Mouse (Mus musculus) left cerebral cortex, postnatal 4 days (tissue): ENCODE measurements at regions not wholly inside any gene's neighbourhood (a gene's known extent, or its start where the extent isn't known, plus 50 kb on each side); places are given as distances from the start of the nearest gene placed in this dataset.

Experiments used
- DNase-seq: peaks from one replicate; pipeline ENCODE4 v3.0.0-alpha.2; 2022
- intact Hi-C: fragments of 180-260 bp; cut with DNase I; formaldehyde crosslinking; loops from one replicate; pipeline ENCODE4 v1.15.1; 2025

- no peak for DNase-seq
Observed at GRCm38 (mm10) chr9:63896073-63896807, 125.6 kb downstream of the Smad6 start.

GRCm38 (mm10) chr9:63892235-63892971 lies 129.5 kb downstream of the Smad6 start:
- DNase-seq, result no peak
- intact Hi-C loops, result no loop called here

More at GRCm38 (mm10) chr9:63896073-63896807, 125.6 kb downstream of the Smad6 start:
- intact Hi-C loops, result no loop called here

DNA sequence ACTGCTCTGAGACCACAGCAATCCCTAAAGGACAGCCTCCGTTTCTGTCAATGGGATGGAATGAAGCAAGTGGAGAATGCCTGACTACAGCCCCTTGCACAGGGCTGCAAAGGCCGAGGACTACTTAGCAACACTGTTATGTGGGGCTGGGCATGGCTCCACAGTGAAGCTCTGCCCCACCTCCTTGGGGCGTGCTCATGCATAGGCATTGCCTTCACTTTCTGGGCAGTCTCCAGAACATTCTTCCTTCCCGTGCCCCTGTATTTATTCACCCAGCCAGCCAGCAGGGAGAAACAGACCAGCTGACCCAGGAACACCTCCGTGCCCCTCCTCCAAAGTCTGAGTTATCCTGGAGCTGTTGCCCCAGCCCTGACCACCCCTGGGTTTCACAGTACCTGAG lies 131.1 kb downstream of the Smad6 start:
- intact Hi-C loops, result no loop called here
- no peak for DNase-seq

GRCm38 (mm10) chr9:63889570-63889969 lies 131.8 kb upstream of the Smad3 start:
- DNase-seq, result no peak
- intact Hi-C loops, result no loop called here

GRCm38 (mm10) chr9:63884971-63885370 lies 127.2 kb upstream of the Smad3 start:
- intact Hi-C loops, result no loop called here
- DNase-seq, result peak; percentile 35

DNA sequence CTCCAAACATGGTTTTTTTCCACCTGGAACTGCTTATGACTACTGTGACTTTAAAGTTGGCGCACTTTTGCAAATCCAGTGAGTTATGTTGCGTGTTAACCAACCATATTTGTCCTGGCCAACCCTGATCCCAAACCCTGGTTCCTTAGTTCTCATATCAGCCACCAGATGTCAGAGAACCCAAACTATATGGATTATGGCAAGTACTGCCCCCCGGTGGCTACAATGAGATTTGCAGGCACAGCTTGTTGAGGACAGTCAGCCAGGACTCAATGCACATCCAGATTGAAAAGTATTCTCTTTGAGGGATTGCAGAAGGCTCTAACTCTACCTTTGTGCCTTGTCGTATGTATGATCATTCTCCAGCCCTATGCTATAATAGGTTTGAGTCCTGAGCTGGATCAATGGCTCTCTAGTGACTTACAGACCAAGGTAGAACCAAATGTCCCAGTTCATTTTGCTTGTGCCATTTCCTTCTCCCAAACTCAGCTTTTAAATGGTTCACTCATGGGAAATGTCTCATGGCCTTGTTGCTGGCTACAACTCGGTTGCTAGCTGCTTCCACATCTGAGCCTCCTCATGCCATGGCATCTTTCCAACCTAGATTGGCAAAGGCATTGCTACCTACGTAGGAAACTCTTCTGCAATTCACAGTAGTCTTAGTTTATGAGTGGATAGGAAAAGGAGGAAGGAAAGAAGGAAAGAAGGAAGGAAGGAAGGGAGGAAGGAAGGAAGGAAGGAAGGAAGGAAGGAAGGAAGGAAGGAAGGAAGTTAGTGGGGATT lies 126.1 kb upstream of the Smad3 start:
- intact Hi-C loops, result no loop called here
- DNase-seq, result peak; percentile 31

- intact Hi-C loops, result no loop called here
- no peak for DNase-seq
Observed at GRCm38 (mm10) chr9:63881692-63882091, 123.9 kb upstream of the Smad3 start.

GRCm38 (mm10) chr9:63881261-63881563 lies 123.4 kb upstream of the Smad3 start:
- DNase-seq, result peak; percentile 37
- intact Hi-C loops, result no loop called here

GRCm38 (mm10) chr9:63880487-63881260 lies 122.9 kb upstream of the Smad3 start:
- DNase-seq, result no peak
- intact Hi-C loops, result no loop called here

- peak; percentile 27 for DNase-seq
- intact Hi-C loops, result no loop called here
Observed at GRCm38 (mm10) chr9:63879710-63880428, 122.1 kb upstream of the Smad3 start.

GRCm38 (mm10) chr9:63877864-63878263 lies 120.1 kb upstream of the Smad3 start:
- intact Hi-C loops, result no loop called here
- DNase-seq, result no peak

DNA sequence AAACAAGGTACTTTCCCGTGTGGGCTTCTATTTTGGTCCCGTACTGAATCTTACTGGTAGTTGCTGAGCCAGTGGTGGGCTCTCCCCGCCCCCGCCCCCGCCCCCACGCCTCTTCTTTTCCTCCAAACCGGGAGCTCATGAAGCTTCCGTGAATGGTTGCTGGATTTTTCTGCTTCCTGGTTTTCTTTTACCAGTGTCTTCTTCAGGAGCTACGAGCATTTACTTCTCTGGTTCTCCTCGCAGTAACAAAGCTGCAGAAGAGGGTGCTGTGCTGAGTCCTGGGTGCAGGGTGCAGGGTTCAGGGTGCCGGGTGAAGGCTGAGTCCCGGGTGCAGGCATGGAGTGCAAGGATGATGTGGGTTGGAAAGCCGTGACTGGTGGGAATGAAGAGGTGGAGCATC lies 119.1 kb upstream of the Smad3 start:
- intact Hi-C loops, result no loop called here
- DNase-seq, result no peak

DNA sequence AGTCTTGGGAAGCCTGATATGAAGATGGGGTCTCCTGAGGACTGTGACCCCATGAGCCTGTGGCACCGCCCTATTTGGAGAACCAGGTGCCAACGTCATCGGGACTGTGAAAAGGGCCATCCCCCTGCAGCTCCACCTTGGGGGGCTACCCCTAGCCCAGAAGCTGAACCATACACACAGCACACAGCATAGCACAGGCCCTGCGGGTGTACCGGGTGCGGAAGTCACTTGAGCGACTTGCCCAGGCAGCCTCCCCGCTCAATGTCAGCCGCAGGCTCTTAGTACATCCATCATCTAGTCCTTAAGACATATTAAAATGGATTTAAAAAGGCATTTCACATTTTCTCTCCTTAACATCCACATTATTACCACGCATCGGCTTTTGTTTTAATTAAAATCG lies 118.2 kb upstream of the Smad3 start:
- intact Hi-C loops, result no loop called here
- DNase-seq, result no peak

DNA sequence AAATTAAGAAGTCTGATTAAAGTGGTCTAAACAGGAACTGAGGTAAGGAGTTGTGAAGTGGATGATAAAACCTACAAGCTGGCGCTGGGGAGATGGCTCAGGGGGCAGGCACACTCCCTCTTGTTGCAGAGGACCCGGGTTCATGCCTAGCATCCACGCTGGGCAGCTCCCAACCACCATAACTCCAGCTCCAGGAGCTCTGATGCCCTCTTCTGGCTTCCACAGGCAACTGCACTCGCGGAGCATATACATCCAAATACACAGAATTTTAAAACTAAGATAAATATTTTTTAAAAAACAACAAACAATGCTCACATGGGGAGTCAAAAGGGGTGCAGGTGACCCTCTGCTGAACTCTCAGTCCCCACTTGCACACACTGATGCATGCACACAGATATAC lies 117.4 kb upstream of the Smad3 start:
- intact Hi-C loops, result no loop called here
- no peak for DNase-seq

DNA sequence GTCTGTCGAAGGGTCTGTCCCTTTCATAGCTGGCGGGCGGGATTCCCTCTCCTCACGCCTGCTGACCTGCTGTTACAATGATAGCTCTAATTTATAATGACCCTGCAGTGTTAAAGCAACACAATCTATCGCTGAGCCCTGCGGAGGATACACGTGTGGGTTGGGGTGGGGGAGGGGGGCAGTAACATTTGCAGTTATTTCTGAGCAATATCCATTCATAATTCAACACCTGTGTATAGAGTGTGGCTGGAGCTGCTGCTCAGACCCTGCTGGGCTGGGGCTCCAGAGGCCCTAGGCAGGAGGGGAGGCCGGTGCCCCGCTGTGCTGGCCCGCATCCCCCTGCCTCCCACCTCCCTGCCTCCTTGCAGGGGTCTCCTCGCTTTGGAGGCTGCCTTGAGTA lies 106.6 kb upstream of the Smad3 start:
- no peak for DNase-seq
- intact Hi-C loops, result no loop called here

DNA sequence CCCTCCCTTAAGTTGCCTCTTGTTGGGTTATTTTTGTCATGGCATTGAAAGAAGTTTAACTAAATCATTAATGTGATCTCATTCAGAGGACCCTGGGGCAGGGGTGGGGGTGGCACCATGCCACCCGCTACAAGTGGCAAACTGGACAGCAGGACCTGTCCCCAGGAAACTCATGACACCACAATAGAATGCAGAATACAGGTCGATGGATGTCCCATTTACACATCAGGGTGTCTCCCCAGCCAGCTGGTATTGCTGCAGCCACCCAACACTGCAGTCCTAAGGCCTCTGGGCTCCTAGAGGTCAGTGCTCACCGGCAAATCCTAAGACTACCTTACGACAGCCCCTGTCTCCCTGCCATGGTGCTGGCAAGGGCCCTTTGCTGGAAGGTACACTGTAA lies 105.5 kb upstream of the Smad3 start:
- intact Hi-C loops, result no loop called here
- no peak for DNase-seq

DNA sequence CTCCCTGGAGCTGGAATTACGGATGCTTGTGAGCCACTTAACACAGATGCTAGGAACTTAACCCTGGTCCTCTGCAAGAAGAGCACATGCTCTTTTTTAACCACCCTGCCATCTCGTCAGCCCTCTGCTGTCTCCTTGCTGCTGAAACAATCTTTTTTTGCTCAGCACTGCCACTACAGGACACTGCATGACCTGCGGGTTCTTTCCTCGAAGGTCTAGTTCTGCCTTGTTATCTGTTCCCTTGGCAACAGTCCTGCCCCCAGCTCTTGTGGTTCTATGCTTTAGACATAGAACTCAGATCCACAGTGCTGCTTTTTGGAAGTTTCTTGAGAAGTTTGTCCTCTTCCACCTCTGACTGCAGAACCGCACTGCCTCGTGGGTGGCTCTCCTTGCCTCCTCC lies 104.6 kb upstream of the Smad3 start:
- intact Hi-C loops, result no loop called here

GRCm38 (mm10) chr9:63861418-63861817 lies 103.6 kb upstream of the Smad3 start:
- no peak for DNase-seq
- intact Hi-C loops, result no loop called here

More for the DNA sequence above, 104.6 kb upstream of the Smad3 start:
- no peak for DNase-seq

DNA sequence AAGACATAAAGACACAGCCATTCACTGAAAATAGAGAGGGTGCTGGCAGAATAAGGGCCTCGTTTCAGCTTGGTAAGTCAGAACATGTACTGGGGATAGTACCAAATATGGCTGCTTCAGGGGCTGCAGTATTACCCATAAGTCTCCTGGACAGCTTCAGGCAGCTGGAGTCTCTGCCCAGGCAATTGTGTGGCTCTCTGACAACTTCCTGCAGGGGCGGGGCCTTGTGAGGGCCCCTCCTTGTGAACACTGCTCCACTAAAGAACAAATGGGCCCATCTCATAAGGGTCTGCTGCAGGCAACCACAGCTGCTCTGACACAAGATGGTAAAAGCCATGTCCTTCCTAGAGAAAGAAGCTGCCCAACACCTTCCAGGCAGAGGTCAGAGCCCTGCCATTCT lies 102.4 kb upstream of the Smad3 start:
- intact Hi-C loops, result no loop called here
- no peak for DNase-seq

GRCm38 (mm10) chr9:63856065-63856736 lies 98.4 kb upstream of the Smad3 start:
- intact Hi-C loops, result no loop called here
- DNase-seq, result peak; percentile 78
